In genomic region chr1:120247351-120247750, GRCm38 (mm10) we compare ENCODE assay signal across 15 mouse cellular contexts. TPM values are rescaled to one million over a fixed set of nuclear protein-coding genes. Genes with fewer than 3 reads are reported as not detected.
DNase-seq lines count a peak whose midpoint lies in the region; ATAC-seq and TF ChIP-seq lines count a peak whose summit lies in the region.
"Had no signal": no experiment of that assay in that cellular context is flagged by ENCODE, and none has a peak within 500 bp of the region (broad histone marks: within the 10 kb centered on the region; RNA-seq: fewer than 3 reads in every experiment).

No protein-coding gene starts in this region.

- peak; percentile 15 for ATAC-seq in Patski
- ATAC-seq: forebrain, embryonic 14.5 days; hindbrain, embryonic 16.5 days; intestine, embryonic 15.5 days; liver, postnatal 0 days; midbrain, embryonic 13.5 days had no signal

- DNase-seq in layer of hippocampus, adult 2 months (ENCODE audit: low spot score in 2 of 2), result no peak
- DNase-seq in layer of hippocampus, adult 8-10 months (ENCODE audit: low spot score in 2 of 2), result no peak
- peak; percentile 36 for DNase-seq in 416B (ENCODE audit: low read depth)
- no peak for DNase-seq in Patski (ENCODE audit: low read depth, low spot score)
- peak; percentile 54 for DNase-seq in retina, postnatal 7 days (ENCODE audit: low read depth, low spot score)
- DNase-seq in ovary, adult 18-20 months (ENCODE audit: low spot score), result no peak
- DNase-seq: embryo, embryonic 11 days; liver, postnatal 0 days had no signal

- POLR2A ChIA-PET in Patski (lab: Charles Lee), result no interaction called here

- no peak overlapping the region for H3K4me3 ChIP-seq in layer of hippocampus, adult 2 months
- H3K4me3 ChIP-seq: embryonic facial prominence, embryonic 12.5 days; intestine, embryonic 15.5 days; limb, embryonic 12.5 days; megakaryocyte, embryonic 14.5 days; midbrain, embryonic 13.5 days had no signal

- H3K27ac ChIP-seq in layer of hippocampus, adult 2 months, result peak overlapping the region; percentile 49; the same call in 1 of the 2 replicates
- H3K27ac ChIP-seq: embryonic facial prominence, embryonic 12.5 days; intestine, embryonic 15.5 days; limb, embryonic 12.5 days; midbrain, embryonic 13.5 days had no signal

- CTCF ChIA-PET in Patski (lab: Charles Lee), result no interaction called here

- in situ Hi-C loops in Patski (cut with MboI; ENCODE audit: low pct_unique_long_range_greater_than_20kb), result no loop called here

- TF ChIP-seq CTCF in layer of hippocampus, adult 2 months (conservative IDR thresholded peaks at IDR 0.05), result no peak
- no peak for TF ChIP-seq CTCF in Patski (IDR thresholded peaks at IDR 0.05)

- no peaks in the 10 kb centered on the region for H3K27me3 ChIP-seq in Patski
- H3K27me3 ChIP-seq: embryonic facial prominence, embryonic 12.5 days; intestine, embryonic 15.5 days; limb, embryonic 12.5 days; megakaryocyte, embryonic 14.5 days; midbrain, embryonic 13.5 days had no signal

RNA-seq across cellular contexts. Expression of gene Steap3, which starts 25.2 kb away (rescaled TPM):
- total RNA-seq in layer of hippocampus, adult 2 months (2021), result 1 to 10 TPM; 6.2 to 6.8 TPM
- total RNA-seq in layer of hippocampus, adult 8-10 months (2022), result 1 to 10 TPM; 8.0 to 9.8 (median 9.1) TPM
- polyA plus RNA-seq in Patski (2021), result 85.3 TPM

Comparison
In these comparisons a context has a peak if more than half of its experiments do, and no peak if none do; other contexts are left out.
1. DNase-seq: peak in 416B (single experiment) and retina, postnatal 7 days (single experiment); none in layer of hippocampus, adult 2 months (0 of 2), layer of hippocampus, adult 8-10 months (0 of 2), Patski (single experiment) and ovary, adult 18-20 months (single experiment).